Mouse (Mus musculus) cortical plate, adult 2 months (tissue): ENCODE results near the gene Cep97. TPM values are rescaled to one million over a fixed set of nuclear protein-coding genes. Genes with fewer than 3 reads are reported as not detected.
A peak's percentile ranks its signal among the peaks of the same experiment; 100 is the strongest.
"Not testable (repeated sequence)": the region's sequence is repeated elsewhere in the genome, so short reads cannot be mapped to it uniquely, and the experiment has no call there.

Source experiments
- H3K27ac ChIP-seq: fragments of 200-500 bp; 2 replicates; pipeline ENCODE4 v1.5.1; 2012; ENCODE audit warnings: low read length, control low read depth, inconsistent platforms; ENCODE audit not compliant: insufficient read depth
- H3K4me1 ChIP-seq: fragments of 200-500 bp; 2 replicates; pipeline ENCODE4 v1.6.1; 2011; ENCODE audit warnings: low read length; ENCODE audit not compliant: control insufficient read depth, insufficient read depth
- H3K4me3 ChIP-seq: fragments of 200-500 bp; 2 replicates; pipeline ENCODE4 v1.5.1; 2011; ENCODE audit warnings: mild to moderate bottlenecking, low read length, control low read depth; ENCODE audit not compliant: insufficient read depth
- CTCF ChIP-seq: fragments of 200-500 bp; IDR thresholded peaks from 2 replicates; pipeline ENCODE4 v1.5.1; 2011; ENCODE audit warnings: mild to moderate bottlenecking, control low read depth, low read length; ENCODE audit not compliant: insufficient read depth; ENCODE audit errors: extremely low read depth
- POLR2A ChIP-seq: fragments of 200-500 bp; IDR thresholded peaks from 2 replicates; pipeline ENCODE4 v1.6.1; 2011; ENCODE audit warnings: mild to moderate bottlenecking, low read length, control low read depth; ENCODE audit not compliant: insufficient read depth; ENCODE audit errors: extremely low read depth
- polyA plus RNA-seq: library from polyadenylated mRNA; depleted of rRNA; stranded (reverse); fragments of >200 nt; gene quantifications from 2 replicates; pipeline ENCODE4 v1.2.3, GENCODE M21; 2012

Cep97 gene
- polyA plus RNA-seq, 1 experiment = 8.3 TPM

GRCm38 (mm10) chr16:55891346-55891745, 43.3 kb downstream of the Cep97 start:
- peaks cover 2% of the 10 kb centered on the region; the same call in 1 of the 2 replicates for H3K4me1 ChIP-seq
- H3K4me3 ChIP-seq = no peak overlapping the region
- TF ChIP-seq POLR2A = no peak
- no peak for TF ChIP-seq CTCF
- H3K27ac ChIP-seq = no peak overlapping the region

GRCm38 (mm10) chr16:55890346-55891136, 44.1 kb downstream of the Cep97 start:
- Histone ChIP-seq H3K4me3 (no peak overlapping the region), H3K4me1 (peaks cover 2% of the 10 kb centered on the region; the same call in 1 of the 2 replicates), H3K27ac (no peak overlapping the region)
- TF ChIP-seq CTCF = no peak
- no peak for TF ChIP-seq POLR2A

GRCm38 (mm10) chr16:55889451-55889850, 45.2 kb downstream of the Cep97 start:
- no peak for TF ChIP-seq CTCF
- no peak for TF ChIP-seq POLR2A
- no peak overlapping the region for H3K27ac ChIP-seq
- H3K4me1 ChIP-seq = peaks cover under 1% of the 10 kb centered on the region; the same call in 1 of the 2 replicates
- H3K4me3 ChIP-seq = no peak overlapping the region

GRCm38 (mm10) chr16:55888584-55888960, 46.1 kb downstream of the Cep97 start:
- no peaks in the 10 kb centered on the region for H3K4me1 ChIP-seq
- no peak overlapping the region for H3K4me3 ChIP-seq
- no peak for TF ChIP-seq POLR2A
- TF ChIP-seq CTCF = no peak
- H3K27ac ChIP-seq = no peak overlapping the region

GRCm38 (mm10) chr16:55887814-55888583, 46.7 kb downstream of the Cep97 start:
- no peak overlapping the region for H3K4me3 ChIP-seq
- no peak overlapping the region for H3K27ac ChIP-seq
- H3K4me1 ChIP-seq = no peaks in the 10 kb centered on the region
- no peak for TF ChIP-seq POLR2A
- TF ChIP-seq CTCF = peak; percentile 45

- no peak overlapping the region for H3K27ac ChIP-seq
- TF ChIP-seq POLR2A (no peak), CTCF (no peak)
Observed at GRCm38 (mm10) chr16:55884246-55884645, 50.4 kb downstream of the Cep97 start.

GRCm38 (mm10) chr16:55876025-55876424, 58.6 kb downstream of the Cep97 start:
- TF ChIP-seq POLR2A (no peak), CTCF (no peak)
- Histone ChIP-seq H3K27ac (no peak overlapping the region), H3K4me3 (no peak overlapping the region), H3K4me1 (no peaks in the 10 kb centered on the region)

More at GRCm38 (mm10) chr16:55884246-55884645, 50.4 kb downstream of the Cep97 start:
- no peak overlapping the region for H3K4me3 ChIP-seq
- H3K4me1 ChIP-seq = no peaks in the 10 kb centered on the region

GRCm38 (mm10) chr16:55863832-55864231, 70.8 kb downstream of the Cep97 start:
- no peak overlapping the region for H3K27ac ChIP-seq
- no peak for TF ChIP-seq CTCF
- TF ChIP-seq POLR2A = no peak
- H3K4me1 ChIP-seq = peaks cover 5% of the 10 kb centered on the region
- no peak overlapping the region for H3K4me3 ChIP-seq

GRCm38 (mm10) chr16:55863149-55863815, 71.4 kb downstream of the Cep97 start:
- H3K4me3 ChIP-seq = no peak overlapping the region
- no peak overlapping the region for H3K27ac ChIP-seq
- TF ChIP-seq CTCF (peak; percentile 98), POLR2A (no peak)
- peaks cover 5% of the 10 kb centered on the region for H3K4me1 ChIP-seq

- H3K27ac ChIP-seq = no peak overlapping the region
- H3K4me1 ChIP-seq = peaks cover 5% of the 10 kb centered on the region
- TF ChIP-seq POLR2A = no peak
- TF ChIP-seq CTCF = no peak
- no peak overlapping the region for H3K4me3 ChIP-seq
Observed at GRCm38 (mm10) chr16:55861104-55861503, 73.6 kb downstream of the Cep97 start.

GRCm38 (mm10) chr16:55859421-55859820, 75.2 kb downstream of the Cep97 start:
- not testable (repeated sequence) for H3K4me1 ChIP-seq, H3K4me3 ChIP-seq, H3K27ac ChIP-seq
